Mouse (Mus musculus) liver, adult 2 months (tissue): ENCODE data around the gene Rpgrip1.

Source experiments
- CTCF ChIP-seq: fragments of 200-500 bp; IDR thresholded peaks from 2 replicates; pipeline ENCODE4 v1.5.1; 2011; ENCODE audit warnings: low read depth, low read length, control low read depth
- POLR2A ChIP-seq: fragments of 200-500 bp; IDR thresholded peaks from 2 replicates; pipeline ENCODE4 v1.6.1; 2011; ENCODE audit warnings: low read length, control low read depth; ENCODE audit not compliant: insufficient read depth; ENCODE audit errors: extremely low read depth

DNA sequence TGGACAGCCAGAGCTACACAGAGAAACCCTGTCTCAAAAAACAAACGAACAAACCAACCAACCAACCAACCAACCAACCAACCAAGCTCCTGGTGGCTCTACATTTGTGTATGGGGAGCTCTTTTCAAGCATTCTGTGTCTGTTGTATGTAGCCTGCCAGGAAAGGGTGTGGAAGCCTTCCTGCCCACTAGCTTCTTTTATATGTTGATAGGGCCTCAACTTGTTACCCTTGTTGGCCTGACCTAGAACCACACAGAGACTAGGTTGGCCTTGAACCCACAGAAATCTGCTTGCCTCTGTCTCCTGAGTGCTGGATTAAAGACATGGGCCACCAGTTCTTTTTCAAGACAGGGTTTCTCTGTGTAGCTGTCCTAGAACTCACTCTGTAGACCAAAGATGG lies 3.6 kb downstream of the Rpgrip1 start:
- no peak for TF ChIP-seq POLR2A
- no peak for TF ChIP-seq CTCF
